ENCODE assay signal across 8 mouse cellular contexts in the genomic region with DNA sequence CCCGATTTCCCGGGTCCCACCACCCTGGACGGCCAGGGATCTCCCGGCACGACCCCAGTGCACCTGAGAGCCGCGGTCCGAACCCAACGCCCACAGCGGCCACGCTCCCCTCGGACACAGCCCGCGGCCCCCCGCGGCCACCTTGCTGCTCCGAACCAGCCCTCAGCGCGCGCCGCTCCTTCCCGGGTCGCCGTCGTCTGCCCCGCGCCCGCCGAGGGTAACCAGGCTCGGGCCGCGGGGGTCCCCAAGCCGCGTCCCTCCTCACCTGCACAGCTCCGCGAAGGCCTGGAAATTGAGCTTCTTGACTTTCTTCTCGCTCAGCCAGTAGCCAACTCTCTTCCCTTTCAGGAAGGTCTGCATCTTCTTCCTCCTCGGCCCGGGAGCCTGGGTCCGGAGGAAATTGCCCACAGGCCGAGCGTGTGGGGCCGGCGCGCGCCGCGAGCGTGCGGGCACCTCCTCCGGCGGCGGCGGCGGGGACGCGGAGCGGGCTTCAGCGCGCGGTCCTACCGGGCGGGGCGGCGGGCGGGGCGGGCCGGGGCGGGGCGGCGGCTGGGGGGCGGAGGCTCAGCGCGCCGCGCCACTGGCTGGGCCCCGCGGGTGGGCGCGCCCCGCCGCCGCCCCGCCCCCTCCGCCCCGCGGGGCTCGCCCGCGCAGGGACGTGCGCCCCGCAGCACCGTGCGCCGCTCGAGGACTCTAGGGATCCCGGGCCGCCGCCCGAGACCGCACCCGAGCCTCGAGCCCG. TPM values are rescaled to one million over a fixed set of nuclear protein-coding genes. Genes with fewer than 3 reads are reported as not detected.
DNase-seq lines count a peak whose midpoint lies in the region; ATAC-seq and TF ChIP-seq lines count a peak whose summit lies in the region.

Itpk1 (minus strand) TSS at position 474 of the 742 bp plus-strand sequence.

- no peak for TF ChIP-seq CTCF in liver, adult 2 months (IDR thresholded peaks at IDR 0.05; ENCODE audit: low read depth, low read length)
- no peak for TF ChIP-seq CTCF in midbrain, postnatal 0 days (IDR thresholded peaks at IDR 0.05)

- TF ChIP-seq POLR2A in liver, adult 2 months (IDR thresholded peaks at IDR 0.05; ENCODE audit: extremely low read depth, insufficient read depth, low read length), result 0 out of 2 replicates have a peak, but pooled peaks have one; percentile 28

- H3K36me3 ChIP-seq in kidney, embryonic 14.5 days (ENCODE audit: control insufficient read depth, insufficient read depth, low read length), result no peaks in the 10 kb centered on the region
- H3K36me3 ChIP-seq in liver, adult 2 months (ENCODE audit: control insufficient read depth, insufficient read depth, low read length), result no peaks in the 10 kb centered on the region
- no peaks in the 10 kb centered on the region for H3K36me3 ChIP-seq in midbrain, postnatal 0 days (ENCODE audit: insufficient read depth, low read length)
- H3K36me3 ChIP-seq in stomach, embryonic 16.5 days (ENCODE audit: control insufficient read depth, insufficient read depth, low read length), result no peaks in the 10 kb centered on the region

- ATAC-seq in kidney, embryonic 14.5 days (ENCODE audit: low FRiP score, low TSS enrichment), result peak; percentile 90
- peak; percentile 86 for ATAC-seq in midbrain, postnatal 0 days (ENCODE audit: low FRiP score)
- peak; percentile 92 for ATAC-seq in stomach, embryonic 16.5 days (ENCODE audit: insufficient read depth, low FRiP score)

- H3K27me3 ChIP-seq in kidney, embryonic 14.5 days (ENCODE audit: control insufficient read depth, insufficient read depth, low read length), result no peaks in the 10 kb centered on the region
- no peaks in the 10 kb centered on the region for H3K27me3 ChIP-seq in liver, adult 2 months (ENCODE audit: control insufficient read depth, insufficient read depth, low read length)
- H3K27me3 ChIP-seq in midbrain, postnatal 0 days (ENCODE audit: insufficient read depth, low read length), result no peaks in the 10 kb centered on the region
- no peaks in the 10 kb centered on the region for H3K27me3 ChIP-seq in stomach, embryonic 16.5 days (ENCODE audit: control insufficient read depth, insufficient read depth, low read length)

- peak within 1 kb of the TSS; percentile 69 for H3K27ac ChIP-seq in kidney, embryonic 14.5 days (ENCODE audit: low read depth, low read length)
- H3K27ac ChIP-seq in liver, adult 2 months (replicated peaks; ENCODE audit: insufficient read depth, low read depth, low read length), result peak within 1 kb of the TSS; percentile 78
- peak within 1 kb of the TSS; percentile 84 for H3K27ac ChIP-seq in midbrain, postnatal 0 days (ENCODE audit: low read depth, low read length)
- peak within 1 kb of the TSS; percentile 88 for H3K27ac ChIP-seq in stomach, embryonic 16.5 days (ENCODE audit: low read length)

- peaks cover 25% of the 10 kb centered on the region for H3K4me1 ChIP-seq in kidney, embryonic 14.5 days (ENCODE audit: control insufficient read depth, insufficient read depth, low read length)
- peaks cover 10% of the 10 kb centered on the region for H3K4me1 ChIP-seq in liver, adult 2 months (ENCODE audit: control insufficient read depth, insufficient read depth, low read length)
- H3K4me1 ChIP-seq in midbrain, postnatal 0 days (ENCODE audit: insufficient read depth, low read length), result peaks cover 12% of the 10 kb centered on the region; the same call in 1 of the 2 replicates
- peaks cover 32% of the 10 kb centered on the region for H3K4me1 ChIP-seq in stomach, embryonic 16.5 days (ENCODE audit: control insufficient read depth, insufficient read depth, low read length)

- under 1% methylated on average over 92 of the region's 105 CpGs for WGBS in kidney, embryonic 14.5 days
- WGBS in liver, adult 2 months, result under 1% methylated on average over 76 of the region's 105 CpGs
- WGBS in midbrain, postnatal 0 days, result under 1% methylated on average over 62 of the region's 105 CpGs
- WGBS in stomach, embryonic 16.5 days, result under 1% methylated on average over 73 of the region's 105 CpGs

- H3K9me3 ChIP-seq in kidney, embryonic 14.5 days (ENCODE audit: control insufficient read depth, low read length), result no peaks in the 10 kb centered on the region
- H3K9me3 ChIP-seq in midbrain, postnatal 0 days (ENCODE audit: low read length), result no peaks in the 10 kb centered on the region
- no peaks in the 10 kb centered on the region for H3K9me3 ChIP-seq in stomach, embryonic 16.5 days (replicated peaks; ENCODE audit: control insufficient read depth, low read length)

- H3K9ac ChIP-seq in kidney, embryonic 14.5 days (ENCODE audit: low read depth, low read length), result peak within 1 kb of the TSS; percentile 85
- H3K9ac ChIP-seq in liver, adult 2 months (ENCODE audit: low read depth, low read length), result peak within 1 kb of the TSS; percentile 93
- H3K9ac ChIP-seq in midbrain, postnatal 0 days (replicated peaks; ENCODE audit: low read length, poor library complexity, severe bottlenecking), result peak within 1 kb of the TSS; percentile 83
- peak within 1 kb of the TSS; percentile 93 for H3K9ac ChIP-seq in stomach, embryonic 16.5 days (ENCODE audit: low read length)

- H3K79me2 ChIP-seq in liver, adult 2 months (ENCODE audit: control insufficient read depth, insufficient read depth, low read length), result peaks cover 17% of the 10 kb centered on the region; the same call in 1 of the 2 replicates

- peak within 1 kb of the TSS; percentile 93 for H3K4me2 ChIP-seq in kidney, embryonic 14.5 days (replicated peaks; ENCODE audit: low read depth, low read length)
- H3K4me2 ChIP-seq in midbrain, postnatal 0 days (ENCODE audit: low read depth, low read length, poor library complexity, severe bottlenecking), result peak within 1 kb of the TSS; percentile 86
- H3K4me2 ChIP-seq in stomach, embryonic 16.5 days (ENCODE audit: low read depth, low read length), result peak within 1 kb of the TSS; percentile 97

- DNase-seq in left cerebral cortex, adult 18-20 months (ENCODE audit: low spot score in 2 of 2), result peak in 1 of 2 experiments; percentile 35
- DNase-seq in left cerebral cortex, adult 11 months (ENCODE audit: low spot score), result no peak
- DNase-seq in cerebellum, postnatal 4 days (ENCODE audit: low spot score in 2 of 2), result peak; percentile 39 to 49
- peak; percentile 47 for DNase-seq in gastrocnemius, postnatal 25 days
- no peak for DNase-seq in liver, adult 2 months (ENCODE audit: extremely low read depth, low read depth, low spot score)
- DNase-seq in midbrain, postnatal 0 days (ENCODE audit: low spot score), result peak; percentile 63

- H3K4me3 ChIP-seq in kidney, embryonic 14.5 days (ENCODE audit: low read length), result peak within 1 kb of the TSS; percentile 76
- H3K4me3 ChIP-seq in liver, adult 2 months (ENCODE audit: insufficient read depth, low read depth, low read length), result peak within 1 kb of the TSS; percentile 89
- H3K4me3 ChIP-seq in midbrain, postnatal 0 days (ENCODE audit: low read depth, low read length), result peak within 1 kb of the TSS; percentile 74
- peak within 1 kb of the TSS; percentile 80 for H3K4me3 ChIP-seq in stomach, embryonic 16.5 days (replicated peaks; ENCODE audit: low read length)

RNA-seq across cellular contexts. Expression of gene Itpk1, which starts in this region (rescaled TPM):
- total RNA-seq in left cerebral cortex, adult 18-20 months (2021), result 10 to 100 TPM; 56.0 to 63.6 TPM
- total RNA-seq in gastrocnemius, postnatal 25 days (2021), result 1 to 10 TPM; 5.2 to 6.5 TPM
- 10.2 and 18.4 TPM in 2 replicates for polyA plus RNA-seq in kidney, embryonic 14.5 days (2014; fragmentation: Nextera tagmentation; extraction: Ambion mirVana)
- total RNA-seq in liver, adult 2 months (2014; rRNA removed), result 7.9 and 8.3 TPM in 2 replicates
- polyA plus RNA-seq in liver, adult 2 months (2012; rRNA removed), result 21.0 and 22.8 TPM in 2 replicates
- total RNA-seq in midbrain, postnatal 0 days (2014; rRNA removed), result 56.0 and 66.6 TPM in 2 replicates
- polyA plus RNA-seq in midbrain, postnatal 0 days (2015; fragmentation: Nextera tagmentation; extraction: Ambion mirVana), result 39.0 and 40.3 TPM in 2 replicates
- polyA plus RNA-seq in stomach, embryonic 16.5 days (2015; fragmentation: Nextera tagmentation; extraction: Ambion mirVana), result 21.9 and 22.6 TPM in 2 replicates

Comparison
In these comparisons a context has a peak if more than half of its experiments do, and no peak if none do; other contexts are left out.
1. DNase-seq: peak in cerebellum, postnatal 4 days (2 of 2), gastrocnemius, postnatal 25 days (single experiment) and midbrain, postnatal 0 days (single experiment); none in left cerebral cortex, adult 11 months (single experiment) and liver, adult 2 months (single experiment).
2. Peak in every context shown above with its lines, with median percentiles within 50 percentile points of each other: ATAC-seq, H3K27ac ChIP-seq, H3K4me2 ChIP-seq, H3K4me3 ChIP-seq and H3K9ac ChIP-seq.